Mouse (Mus musculus) embryonic stem cell, embryonic (primary cell): ENCODE measurements around the gene Cnga2.
"Not testable (repeated sequence)": the region's sequence is repeated elsewhere in the genome, so short reads cannot be mapped to it uniquely, and the experiment has no call there.

Experiments used
- CTCF ChIA-PET, 4 experiments: fragments of 300-600 bp in 2 of 4; fragments of 350-600 bp in 2 of 4; sonication (Branson Sonifier 250); formaldehyde crosslinking; loops; one replicate each; lab custom pipeline; 2022; ENCODE audit warnings: inconsistent platforms in 2 of 4; lab: Charles Lee
- POLR2A ChIA-PET, 4 experiments: fragments of 300-600 bp in 2 of 4; fragments of 350-600 bp in 2 of 4; sonication (Branson Sonifier 250); formaldehyde crosslinking; loops; one replicate each; lab custom pipeline; 2022; ENCODE audit warnings: antibody characterized with exemption in 4 of 4, inconsistent platforms in 1 of 4; lab: Charles Lee

Gene Cnga2

GRCm38 (mm10) chrX:71991549-71991948 lies at the start of gene Cnga2:
Cnga2 (plus strand) TSS chrX:71991849.
- CTCF ChIA-PET: interaction anchor here in 1 of 4 experiments (0.6 kb wide), 1 partner anchor 1408 kb away, joined by 4 read pairs; no protein-coding TSS in a partner anchor

DNA sequence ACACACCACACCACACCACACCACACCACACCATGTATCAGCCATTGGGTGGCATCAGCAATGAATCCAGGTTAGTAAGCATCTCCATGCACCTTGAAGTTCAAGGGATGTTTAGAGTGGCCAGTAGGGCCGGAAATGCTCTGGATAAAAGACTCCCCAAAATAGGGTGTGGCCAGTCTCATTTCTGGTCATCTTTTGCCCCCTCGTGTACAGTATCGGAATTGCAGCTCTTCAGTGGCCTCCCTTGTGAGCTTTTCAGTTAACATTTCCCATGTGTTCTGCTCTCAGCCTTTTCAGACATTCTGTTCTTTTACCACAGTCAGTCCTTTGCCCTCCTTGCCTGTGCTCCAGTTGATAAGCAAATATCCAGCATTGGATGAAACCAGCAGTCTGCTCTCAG lies 45.0 kb upstream of the Cnga2 start:
- POLR2A ChIA-PET: interaction anchor here in 1 of 4 experiments (1.0 kb wide), 1 partner anchor 283 kb away, joined by 3 read pairs; the partner anchor contains the start of gene Gpr50
- CTCF ChIA-PET: interaction anchor here in 3 of 4 experiments (0.7 to 1.6 kb wide), 5 partner anchors 283 to 299 kb away, joined by 3 to 27 read pairs (median 6); partner anchors contain the start of gene Gpr50 (in 1 of the 3)

More at GRCm38 (mm10) chrX:71991549-71991948, at the start of gene Cnga2:
- POLR2A ChIA-PET: interaction anchor here in 1 of 4 experiments (0.6 kb wide), 1 partner anchor 24 kb away, joined by 5 read pairs; no protein-coding TSS in a partner anchor

- POLR2A ChIA-PET: interaction anchor here in 1 of 4 experiments (0.6 kb wide), 1 partner anchor 26 kb away, joined by 3 read pairs; no protein-coding TSS in a partner anchor
- CTCF ChIA-PET: no interaction called here
Observed at GRCm38 (mm10) chrX:71958366-71958765, 33.3 kb upstream of the Cnga2 start.

DNA sequence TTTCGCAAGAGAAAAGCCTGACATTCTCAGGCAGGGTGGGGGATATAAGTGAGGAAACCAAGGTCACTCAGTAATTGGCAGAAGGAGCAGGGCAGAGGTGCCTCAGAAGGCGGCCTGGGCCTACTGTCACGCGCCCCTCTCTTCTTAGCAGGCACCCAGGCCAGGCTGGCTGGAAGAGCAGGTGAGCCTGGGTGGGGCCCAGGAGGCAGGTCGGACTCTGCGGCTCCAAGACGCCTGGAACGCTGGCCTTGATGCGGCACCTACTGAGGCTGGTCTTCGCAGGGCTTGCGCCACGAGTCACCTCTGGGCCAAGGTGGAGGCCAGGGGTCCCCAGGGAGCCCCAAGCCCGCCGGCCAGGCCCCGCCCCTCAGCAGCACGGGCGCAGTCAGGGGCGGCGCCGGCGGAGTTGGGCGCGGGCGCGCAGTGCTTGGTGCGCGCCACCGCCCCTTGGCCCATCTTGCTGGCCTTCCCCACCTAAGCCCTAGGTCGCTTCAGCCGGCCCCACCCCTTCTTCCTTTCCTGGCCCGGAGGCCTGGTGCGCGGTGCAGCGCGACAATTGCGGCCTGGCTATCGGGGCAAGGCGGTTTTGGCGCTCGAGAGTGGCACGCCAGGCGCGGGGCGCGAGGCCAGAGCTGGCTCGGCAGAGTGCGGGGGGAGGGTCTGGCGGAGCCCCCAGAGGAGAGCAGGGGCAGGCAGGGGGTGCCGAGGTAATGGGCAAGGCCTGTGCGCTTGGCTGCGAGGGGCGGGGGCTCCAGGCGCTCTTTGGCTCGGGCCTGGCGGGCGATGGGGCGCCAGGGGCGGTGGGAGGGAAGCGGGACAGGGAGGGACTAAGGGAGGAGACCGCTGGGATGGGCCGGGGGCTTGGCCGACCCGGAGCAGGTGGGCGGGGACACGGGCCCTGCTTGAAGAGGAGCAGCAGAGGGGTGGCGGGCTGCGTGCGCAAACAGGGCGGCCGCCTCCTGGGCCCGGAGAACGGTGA lies 29.3 kb upstream of the Cnga2 start, which contains the start of gene Prrg3:
Gene Prrg3, plus strand, starts transcription at position 552 of the 979 bp plus-strand sequence.
- POLR2A ChIA-PET: no interaction called here
- CTCF ChIA-PET: interaction anchor here in 1 of 4 experiments (0.5 to 0.7 kb wide), 2 partner anchors 256 to 314 kb away, joined by 3 read pairs; no protein-coding TSS in a partner anchor

DNA sequence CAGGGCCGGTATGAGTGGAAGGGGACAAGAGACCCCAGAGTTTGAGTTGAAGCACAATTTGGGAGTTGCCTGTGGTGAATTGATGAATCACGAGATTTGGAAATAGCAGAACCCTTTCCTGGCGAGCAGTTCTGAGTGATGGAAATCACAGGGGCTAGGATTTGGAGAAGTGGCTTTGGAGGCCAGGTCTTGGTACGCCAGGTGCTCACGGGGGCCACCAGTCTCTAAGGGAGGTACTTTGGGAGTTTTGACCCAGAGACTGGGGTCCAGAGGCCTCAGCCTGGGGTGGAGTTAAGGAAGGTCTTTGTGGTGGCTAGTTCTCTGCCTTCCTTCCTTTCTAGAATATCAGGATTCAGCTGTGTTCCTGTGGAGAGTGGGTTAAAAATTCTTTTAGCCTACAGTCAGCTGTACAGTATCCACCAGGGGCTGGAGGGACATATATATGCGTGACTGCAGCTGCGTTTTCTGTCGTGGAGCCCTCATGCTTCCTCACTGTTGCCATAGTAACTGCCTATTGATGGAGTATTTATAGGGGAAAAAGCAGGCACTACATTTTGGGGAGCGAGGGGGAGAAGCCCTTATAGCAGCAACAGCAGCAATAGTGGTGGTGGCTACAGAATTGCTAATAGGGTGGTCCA lies 28.3 kb upstream of the Cnga2 start:
- POLR2A ChIA-PET: interaction anchor here in 1 of 4 experiments (0.7 kb wide), 1 partner anchor 10 kb away, joined by 3 read pairs; the partner anchor contains the start of gene Fate1
- CTCF ChIA-PET: no interaction called here

GRCm38 (mm10) chrX:71968216-71968615 lies 23.4 kb upstream of the Cnga2 start:
- ChIA-PET CTCF (no interaction called here), POLR2A (no interaction called here)

- CTCF ChIA-PET: no interaction called here
- POLR2A ChIA-PET: no interaction called here
Observed at GRCm38 (mm10) chrX:71968816-71969215, 22.8 kb upstream of the Cnga2 start.

- ChIA-PET POLR2A (interaction anchor here in 1 of 4 experiments (1.2 kb wide), 1 partner anchor 28 kb away, joined by 3 read pairs; no protein-coding TSS in a partner anchor), CTCF (no interaction called here)
Observed at GRCm38 (mm10) chrX:71971325-71971724, 20.3 kb upstream of the Cnga2 start.

- CTCF ChIA-PET: interaction anchor here in 1 of 4 experiments (0.6 kb wide), 1 partner anchor 309 kb away, joined by 3 read pairs; the partner anchor contains the start of gene Gpr50
- POLR2A ChIA-PET: interaction anchor here in 1 of 4 experiments (1.0 kb wide), 1 partner anchor 9 kb away, joined by 3 read pairs; no protein-coding TSS in a partner anchor
Observed at GRCm38 (mm10) chrX:71972686-71973085, 19.0 kb upstream of the Cnga2 start, which contains the start of gene Fate1. Fate1 (plus strand) TSS chrX:71972986.

GRCm38 (mm10) chrX:71977681-71978080 lies 14.0 kb upstream of the Cnga2 start:
- POLR2A ChIA-PET, CTCF ChIA-PET: not testable (repeated sequence)

DNA sequence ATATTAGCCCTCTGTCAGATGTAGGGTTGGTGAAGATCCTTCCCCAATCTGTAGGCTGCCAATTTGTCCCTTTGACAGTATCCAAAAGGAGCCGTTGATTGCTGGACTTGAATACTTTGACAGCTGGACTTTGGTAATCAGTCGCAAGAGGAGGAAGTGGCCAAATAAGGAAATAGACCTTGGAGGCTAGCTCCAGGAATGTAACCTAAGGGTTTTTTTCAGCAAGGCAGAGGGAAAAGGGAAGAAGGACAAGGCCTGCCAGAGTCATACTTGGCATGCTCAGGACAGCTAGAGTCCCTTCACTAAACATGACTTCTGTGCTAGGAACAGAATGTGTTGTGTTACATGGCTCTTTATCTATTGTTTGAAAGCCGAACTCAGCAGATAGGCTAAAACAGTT lies 11.2 kb upstream of the Cnga2 start:
- POLR2A ChIA-PET: no interaction called here
- CTCF ChIA-PET: no interaction called here

DNA sequence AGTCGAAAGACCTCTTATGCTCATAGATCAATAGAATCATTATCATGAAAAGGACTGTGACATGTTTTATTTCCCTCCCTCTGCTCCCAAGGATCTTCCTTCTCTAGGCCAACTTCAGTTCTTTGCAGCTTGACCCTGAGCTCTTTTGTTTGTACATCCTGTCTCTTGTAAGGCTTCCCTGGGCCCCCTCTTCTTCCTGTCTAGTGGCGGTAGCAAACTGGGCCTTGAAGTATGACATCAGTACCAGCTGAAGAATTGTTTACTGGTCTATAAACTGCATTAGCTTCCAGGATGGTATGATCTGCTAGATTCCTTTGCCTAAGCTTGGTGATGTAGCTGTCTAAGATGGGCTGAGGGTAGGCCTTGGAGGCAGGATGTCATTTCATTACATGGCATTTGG lies 10.3 kb upstream of the Cnga2 start:
- ChIA-PET CTCF (no interaction called here), POLR2A (no interaction called here)

- ChIA-PET POLR2A (no interaction called here), CTCF (no interaction called here)
Observed at GRCm38 (mm10) chrX:71983205-71983604, 8.4 kb upstream of the Cnga2 start.

DNA sequence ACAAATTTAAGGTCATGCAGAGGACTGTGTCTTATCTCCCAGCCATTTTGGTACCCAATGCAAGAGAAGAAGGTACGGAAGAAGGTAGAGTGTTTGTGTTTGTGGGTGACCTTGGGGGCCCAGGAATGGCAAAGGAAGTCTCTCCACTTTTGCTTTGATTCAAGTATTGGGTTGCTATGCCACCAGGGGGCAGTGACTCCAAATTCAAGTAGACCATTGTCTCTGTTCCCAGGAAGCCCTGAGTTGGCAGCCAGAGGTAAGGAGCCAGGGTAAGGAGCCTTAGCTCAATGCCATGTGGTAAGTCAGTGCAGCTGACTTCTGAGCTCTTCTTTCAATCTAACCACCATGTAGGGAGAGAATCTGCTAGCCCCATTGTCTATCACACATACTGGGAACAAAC lies 7.9 kb upstream of the Cnga2 start:
- CTCF ChIA-PET: no interaction called here
- POLR2A ChIA-PET: no interaction called here

GRCm38 (mm10) chrX:71995972-71996371 lies 4.3 kb downstream of the Cnga2 start:
- CTCF ChIA-PET: interaction anchor here in 1 of 4 experiments (0.5 kb wide), 1 partner anchor 11 kb away, joined by 7 read pairs; no protein-coding TSS in a partner anchor
- POLR2A ChIA-PET: no interaction called here

DNA sequence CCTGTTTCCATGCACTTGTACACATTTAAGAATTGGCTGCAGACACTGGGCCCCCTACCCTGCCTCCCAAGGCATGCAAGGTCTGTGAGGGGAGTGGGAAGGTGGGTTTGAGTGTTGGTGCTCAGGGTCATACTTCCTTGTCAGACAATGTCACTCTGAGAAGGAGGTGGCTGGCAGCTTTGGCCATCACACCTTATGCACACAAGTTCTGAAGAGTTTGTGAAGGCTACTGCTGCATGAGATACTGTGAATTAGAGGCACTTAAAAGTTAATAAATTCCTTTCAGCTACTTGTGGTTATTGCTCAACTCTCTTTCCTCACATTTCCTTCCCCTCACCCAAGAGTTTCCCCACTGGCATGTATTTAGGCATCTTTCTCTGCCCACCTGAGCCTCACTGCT lies 18.3 kb downstream of the Cnga2 start:
- ChIA-PET CTCF (interaction anchor here in 1 of 4 experiments (1.1 kb wide), 1 partner anchor 12 kb away, joined by 3 read pairs; no protein-coding TSS in a partner anchor), POLR2A (no interaction called here)

DNA sequence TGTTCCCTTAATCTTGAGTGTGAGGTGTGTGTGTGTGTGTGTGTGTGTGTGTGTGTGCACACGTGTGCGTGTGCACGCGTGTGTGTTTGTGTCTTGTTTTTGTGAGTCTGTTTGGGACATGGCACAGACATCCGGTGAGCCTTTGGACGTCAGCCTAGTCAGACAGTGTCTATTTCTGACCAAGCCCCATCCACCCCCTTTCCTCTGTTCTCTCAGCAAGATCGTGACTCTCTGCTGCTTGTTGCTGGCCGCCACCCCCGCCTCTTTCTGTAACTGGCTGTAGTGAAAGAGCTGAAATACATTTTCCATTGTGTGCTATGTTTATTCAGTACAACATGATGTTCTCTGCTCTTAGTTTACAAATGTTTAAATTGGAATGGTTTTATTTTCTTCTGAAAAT lies 20.6 kb downstream of the Cnga2 start:
- ChIA-PET POLR2A (no interaction called here), CTCF (interaction anchor here in 1 of 4 experiments (0.6 kb wide), 1 partner anchor 10 kb away, joined by 4 read pairs; no protein-coding TSS in a partner anchor)

DNA sequence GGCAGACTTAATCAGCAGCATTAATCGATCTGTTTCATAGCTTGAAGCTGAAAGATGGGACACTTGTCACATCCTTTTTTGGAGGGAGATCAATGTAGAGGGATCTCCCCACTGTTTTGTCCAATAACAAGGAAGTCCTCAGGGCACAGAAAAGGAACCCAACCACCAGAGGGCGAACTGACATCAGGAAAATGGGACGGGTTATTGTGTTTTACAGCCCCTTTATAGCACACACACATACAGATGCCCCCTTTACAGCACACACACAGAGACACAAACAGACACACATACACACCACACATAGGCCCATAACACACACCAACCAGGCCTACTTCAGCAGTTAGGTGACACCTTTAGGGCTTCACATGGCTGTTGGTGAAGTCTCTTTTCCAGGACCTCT lies 21.2 kb downstream of the Cnga2 start:
- ChIA-PET POLR2A (interaction anchor here in 1 of 4 experiments (0.7 kb wide), 1 partner anchor 584 kb away, joined by 3 read pairs; no protein-coding TSS in a partner anchor), CTCF (interaction anchor here in 1 of 4 experiments (0.6 kb wide), 1 partner anchor 10 kb away, joined by 4 read pairs; no protein-coding TSS in a partner anchor)

- ChIA-PET POLR2A (no interaction called here), CTCF (interaction anchor here in 3 of 4 experiments (0.6 to 1.1 kb wide), 4 partner anchors 10 to 797 kb away, joined by 3 to 4 read pairs (median 3); no protein-coding TSS in a partner anchor)
Observed at GRCm38 (mm10) chrX:72022241-72022640, 30.6 kb downstream of the Cnga2 start.
